Comparison of ENCODE assay signal across 8 mouse cellular contexts in the genomic region with DNA sequence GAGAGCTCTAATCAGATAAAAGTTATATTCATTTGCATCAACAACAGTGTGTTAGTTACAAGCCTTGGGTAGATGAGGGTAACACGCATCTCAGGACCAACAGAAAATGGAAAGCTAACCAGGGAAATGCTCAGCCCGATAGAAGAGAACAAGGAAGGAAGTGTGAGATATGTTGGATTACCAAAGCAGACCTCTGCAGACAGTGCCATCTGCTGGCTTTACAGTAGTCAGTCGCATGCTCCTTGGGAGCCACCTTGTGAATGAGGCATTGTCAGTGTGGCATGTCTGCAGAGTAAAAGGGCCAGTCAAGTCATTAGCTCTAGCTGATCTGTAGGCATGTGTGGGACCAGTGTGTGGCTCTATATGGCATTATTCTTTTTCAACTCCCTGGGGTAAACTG.
A peak's percentile ranks its signal among the peaks of the same experiment; 100 is the strongest.
DNase-seq lines count a peak whose midpoint lies in the region; ATAC-seq and TF ChIP-seq lines count a peak whose summit lies in the region.

No protein-coding gene starts in this region.

- no peaks in the 10 kb centered on the region for H3K9me3 ChIP-seq in heart, postnatal 0 days (replicated peaks; ENCODE audit: control insufficient read depth, low read length)
- no peaks in the 10 kb centered on the region for H3K9me3 ChIP-seq in hindbrain, embryonic 14.5 days (ENCODE audit: control insufficient read depth, low read length)

- H3K9ac ChIP-seq in heart, postnatal 0 days (replicated peaks; ENCODE audit: low read depth, low read length): no peak overlapping the region
- H3K9ac ChIP-seq in hindbrain, embryonic 14.5 days: no peak overlapping the region

- 22% methylated on average over 3 of the region's 3 CpGs for WGBS in heart, postnatal 0 days
- WGBS in hindbrain, embryonic 14.5 days: 39% methylated on average over 3 of the region's 3 CpGs

- peak; percentile 60 for TF ChIP-seq CTCF in heart, postnatal 0 days (IDR thresholded peaks at IDR 0.05; ENCODE audit: low read depth)

- ATAC-seq in heart, postnatal 0 days (ENCODE audit: insufficient read depth, low read depth): no peak
- ATAC-seq in hindbrain, embryonic 14.5 days (ENCODE audit: low FRiP score): peak; percentile 69
- no peak for ATAC-seq in megakaryocyte-erythroid progenitor cell, adult 5-6 weeks (replicated peaks; ENCODE audit: low FRiP score, low TSS enrichment, poor library complexity, severe bottlenecking)

- DNase-seq in heart, postnatal 0 days (ENCODE audit: low spot score): peak; percentile 27
- no peak for DNase-seq in heart, adult 11 months
- peak; percentile 18 for DNase-seq in WW6 (ENCODE audit: low read depth, low spot score)
- peak; percentile 64 for DNase-seq in embryo, embryonic 10.5 days (ENCODE audit: low spot score)
- DNase-seq in hindbrain, embryonic 14.5 days (ENCODE audit: low spot score): peak; percentile 66
- peak; percentile 33 to 37 for DNase-seq in left cerebral cortex, postnatal 36 days (ENCODE audit: low spot score in 2 of 2)
- DNase-seq in right cerebral cortex, postnatal 10 days (ENCODE audit: low spot score in 2 of 2): peak; percentile 71 to 75

- H3K4me1 ChIP-seq in heart, postnatal 0 days (ENCODE audit: control insufficient read depth, insufficient read depth): no peaks in the 10 kb centered on the region
- no peaks in the 10 kb centered on the region for H3K4me1 ChIP-seq in hindbrain, embryonic 14.5 days (replicated peaks; ENCODE audit: control insufficient read depth, insufficient read depth, low read length)

- H3K4me2 ChIP-seq in heart, postnatal 0 days (ENCODE audit: low read depth, low read length): no peak overlapping the region
- no peak overlapping the region for H3K4me2 ChIP-seq in hindbrain, embryonic 14.5 days (replicated peaks)

- intact Hi-C loops in left cerebral cortex, postnatal 36 days (cut with DNase I): loop anchor here (10.0 kb wide), 1 partner anchor 1126 kb away; a partner anchor contains a TSS

- no peak for TF ChIP-seq EP300 in heart, postnatal 0 days (IDR thresholded peaks at IDR 0.05; ENCODE audit: low read depth)

- no peak overlapping the region for H3K4me3 ChIP-seq in heart, postnatal 0 days (ENCODE audit: low read depth, low read length)
- H3K4me3 ChIP-seq in hindbrain, embryonic 14.5 days (replicated peaks; ENCODE audit: low read length): no peak overlapping the region

- no peaks in the 10 kb centered on the region for H3K36me3 ChIP-seq in heart, postnatal 0 days (replicated peaks; ENCODE audit: control insufficient read depth, insufficient read depth, low read length)
- no peaks in the 10 kb centered on the region for H3K36me3 ChIP-seq in hindbrain, embryonic 14.5 days (replicated peaks; ENCODE audit: control insufficient read depth, insufficient read depth)

- H3K27me3 ChIP-seq in heart, postnatal 0 days (ENCODE audit: control insufficient read depth, insufficient read depth, low read length): no peaks in the 10 kb centered on the region
- H3K27me3 ChIP-seq in hindbrain, embryonic 14.5 days (ENCODE audit: control insufficient read depth, insufficient read depth, low read length): no peaks in the 10 kb centered on the region

- H3K27ac ChIP-seq in heart, postnatal 0 days (ENCODE audit: low read depth): no peak overlapping the region
- no peak overlapping the region for H3K27ac ChIP-seq in hindbrain, embryonic 14.5 days
